Mouse (Mus musculus): ENCODE measurements around the gene Uvrag.

GRCm38 (mm10) chr7:99079522-99079921, 61.4 kb downstream of the Uvrag start:
- TF ChIP-seq GATA1 (IDR thresholded peaks at IDR 0.05; ENCODE audit: borderline replicate concordance, low read length) (no peak), FLI1 (IDR thresholded peaks at IDR 0.05; ENCODE audit: low read length) (no peak)
